Mouse (Mus musculus): Measurements from ENCODE around the gene Uchl4. TPM values are rescaled to one million over a fixed set of nuclear protein-coding genes. Genes with fewer than 3 reads are reported as not detected.
A peak's percentile ranks its signal among the peaks of the same experiment; 100 is the strongest.

The Uchl4 gene
- total RNA-seq, 2 experiments from 2014 or later = 1.2 to 1.6 TPM

DNA sequence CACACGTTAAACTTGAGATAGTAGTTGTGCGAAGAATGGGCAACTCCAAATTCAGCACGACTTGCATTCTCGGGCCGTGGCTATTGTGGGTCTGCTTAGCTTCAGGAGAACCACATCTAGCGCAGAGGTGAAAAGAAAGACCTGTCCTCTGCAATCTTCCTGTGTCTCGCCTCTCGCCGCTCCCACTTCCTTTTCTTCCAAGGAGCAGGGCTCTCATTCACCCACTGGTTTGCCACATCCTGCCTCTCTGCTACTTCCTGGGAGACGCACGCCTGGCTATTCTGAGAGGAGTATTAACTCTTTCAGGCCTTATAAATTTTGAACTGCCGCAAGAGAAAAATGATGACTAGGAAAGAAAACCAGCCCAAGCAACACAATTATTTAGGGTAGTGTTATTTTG lies 7.3 kb upstream of the Uchl4 start:
- DNase-seq = no peak
- intact Hi-C loops (cut with DNase I) = no loop called here

- no peak for DNase-seq
- intact Hi-C loops (cut with DNase I) = no loop called here
Measured at GRCm38 (mm10) chr9:64228972-64229371, 6.0 kb upstream of the Uchl4 start.

GRCm38 (mm10) chr9:64231171-64231570 lies 3.8 kb upstream of the Uchl4 start:
- peak in 1 of 2 experiments; percentile 26 for DNase-seq
- intact Hi-C loops (cut with DNase I) = loop anchor here (2.0 kb wide), 1 partner anchor 22 kb away; the partner anchor contains the start of gene Map2k1

DNA sequence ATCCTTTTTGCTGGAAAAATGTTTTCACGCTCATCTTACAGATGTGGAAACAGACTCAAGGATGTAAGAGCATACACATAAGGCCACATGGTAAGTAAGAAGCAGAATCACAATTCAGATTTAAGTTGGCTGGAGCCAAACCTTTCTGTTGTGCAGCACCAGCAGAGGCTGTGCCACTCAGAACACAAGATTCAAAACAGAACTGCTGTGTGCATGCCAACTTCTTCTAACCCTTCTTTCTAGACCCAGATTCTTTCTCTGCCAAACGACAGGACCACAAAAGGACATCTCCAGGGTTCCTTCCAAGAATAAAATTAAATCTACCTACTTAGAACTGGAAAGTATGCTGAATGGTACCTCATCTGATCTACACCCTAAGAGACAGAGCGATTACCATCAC lies 3.3 kb upstream of the Uchl4 start:
- intact Hi-C loops (cut with DNase I) = loop anchor here (2.0 kb wide), 1 partner anchor 21 kb away; the partner anchor contains the start of gene Map2k1
- no peak for DNase-seq

GRCm38 (mm10) chr9:64232257-64232957 lies 2.6 kb upstream of the Uchl4 start:
- intact Hi-C loops (cut with DNase I) = no loop called here
- peak; percentile 47 to 67 for DNase-seq

- DNase-seq = peak in 1 of 2 experiments; percentile 9
- intact Hi-C loops (cut with DNase I) = no loop called here
Measured at GRCm38 (mm10) chr9:64233656-64234055, 1.3 kb upstream of the Uchl4 start.

DNA sequence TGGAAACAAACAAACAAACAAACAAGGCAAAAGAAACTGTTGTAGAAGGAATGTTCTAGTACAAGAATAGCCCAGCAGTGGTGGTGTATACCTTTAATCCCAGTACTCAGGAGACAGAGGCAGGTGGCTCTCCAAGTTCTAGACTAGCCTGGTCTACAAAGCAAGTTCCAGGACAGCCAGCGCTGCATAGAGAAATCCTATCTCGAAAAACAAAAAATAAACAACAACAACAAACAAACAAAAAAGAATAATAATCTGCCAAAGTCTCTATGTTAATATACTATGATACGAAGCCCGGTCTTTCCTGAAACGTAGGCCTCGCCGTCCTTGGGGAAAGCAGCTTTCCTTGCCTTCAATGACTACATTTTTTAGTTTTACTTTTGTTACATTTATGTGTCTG lies 1.1 kb downstream of the Uchl4 start:
- DNase-seq = no peak
- intact Hi-C loops (cut with DNase I) = no loop called here

GRCm38 (mm10) chr9:64240116-64240515 lies 5.1 kb downstream of the Uchl4 start:
- DNase-seq = no peak
- intact Hi-C loops (cut with DNase I) = no loop called here

GRCm38 (mm10) chr9:64240681-64241080 lies 5.7 kb downstream of the Uchl4 start:
- peak; percentile 16 to 35 for DNase-seq
- intact Hi-C loops (cut with DNase I) = no loop called here

- DNase-seq = no peak
- intact Hi-C loops (cut with DNase I) = no loop called here
Measured at GRCm38 (mm10) chr9:64242381-64242831, 7.4 kb downstream of the Uchl4 start.

DNA sequence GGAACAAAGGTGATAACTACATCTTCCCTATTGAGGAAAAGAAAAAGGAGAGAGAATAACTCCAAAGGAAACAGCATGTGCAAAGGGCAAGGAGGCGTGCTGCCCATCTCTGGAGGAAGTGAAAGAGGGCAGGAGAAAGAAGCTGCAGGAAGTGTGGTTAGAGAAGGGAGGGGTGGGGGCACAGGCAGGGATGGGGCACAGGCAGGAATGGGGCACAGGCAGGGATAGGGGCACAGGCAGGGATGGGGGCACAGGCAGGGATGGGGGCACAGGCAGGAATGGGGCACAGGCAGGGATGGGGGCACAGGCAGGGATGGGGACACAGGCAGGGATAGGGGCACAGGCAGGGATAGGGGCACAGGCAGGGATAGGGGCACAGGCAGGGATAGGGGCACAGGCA lies 14.4 kb downstream of the Uchl4 start:
- intact Hi-C loops (cut with DNase I) = no loop called here
- DNase-seq = no peak

DNA sequence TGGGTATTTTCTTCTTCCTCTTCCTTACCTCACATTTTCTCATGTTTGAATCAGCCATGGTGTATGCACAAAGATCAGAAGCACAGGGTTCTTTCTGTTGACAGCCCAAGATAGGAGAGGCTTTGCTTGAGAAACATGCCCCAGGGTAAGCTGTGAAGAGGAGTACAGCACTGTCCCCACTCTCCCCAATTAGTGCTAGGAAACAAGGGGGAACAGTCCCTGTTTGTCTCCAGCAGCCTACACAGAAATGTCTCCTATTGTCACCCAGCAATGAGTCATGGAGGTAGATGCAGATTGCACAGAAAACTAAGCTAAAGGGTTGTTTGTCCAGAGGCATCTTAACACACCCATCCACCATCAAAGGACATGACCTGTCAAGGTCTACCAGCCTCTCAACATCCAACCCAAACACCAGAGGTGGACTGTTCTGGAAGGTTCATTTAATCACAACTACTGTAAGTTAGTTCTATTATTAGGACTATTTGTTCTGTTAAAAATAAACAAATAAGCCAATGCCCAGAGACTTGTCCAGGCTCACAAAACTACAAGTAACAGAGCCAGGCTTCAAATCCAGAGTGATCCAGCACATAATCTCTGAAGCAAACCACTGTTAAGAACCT lies 15.2 kb downstream of the Uchl4 start:
- intact Hi-C loops (cut with DNase I) = loop anchor here (5.0 kb wide), 1 partner anchor 33 kb away; no protein-coding TSS in a partner anchor
- no peak for DNase-seq

- DNase-seq = peak; percentile 25 to 39
- intact Hi-C loops (cut with DNase I) = loop anchor here (1.0 to 5.0 kb wide), 3 partner anchors 22 to 73 kb away; partner anchors contain the start of gene Snapc5
Measured at GRCm38 (mm10) chr9:64252591-64253020, 17.6 kb downstream of the Uchl4 start.

DNA sequence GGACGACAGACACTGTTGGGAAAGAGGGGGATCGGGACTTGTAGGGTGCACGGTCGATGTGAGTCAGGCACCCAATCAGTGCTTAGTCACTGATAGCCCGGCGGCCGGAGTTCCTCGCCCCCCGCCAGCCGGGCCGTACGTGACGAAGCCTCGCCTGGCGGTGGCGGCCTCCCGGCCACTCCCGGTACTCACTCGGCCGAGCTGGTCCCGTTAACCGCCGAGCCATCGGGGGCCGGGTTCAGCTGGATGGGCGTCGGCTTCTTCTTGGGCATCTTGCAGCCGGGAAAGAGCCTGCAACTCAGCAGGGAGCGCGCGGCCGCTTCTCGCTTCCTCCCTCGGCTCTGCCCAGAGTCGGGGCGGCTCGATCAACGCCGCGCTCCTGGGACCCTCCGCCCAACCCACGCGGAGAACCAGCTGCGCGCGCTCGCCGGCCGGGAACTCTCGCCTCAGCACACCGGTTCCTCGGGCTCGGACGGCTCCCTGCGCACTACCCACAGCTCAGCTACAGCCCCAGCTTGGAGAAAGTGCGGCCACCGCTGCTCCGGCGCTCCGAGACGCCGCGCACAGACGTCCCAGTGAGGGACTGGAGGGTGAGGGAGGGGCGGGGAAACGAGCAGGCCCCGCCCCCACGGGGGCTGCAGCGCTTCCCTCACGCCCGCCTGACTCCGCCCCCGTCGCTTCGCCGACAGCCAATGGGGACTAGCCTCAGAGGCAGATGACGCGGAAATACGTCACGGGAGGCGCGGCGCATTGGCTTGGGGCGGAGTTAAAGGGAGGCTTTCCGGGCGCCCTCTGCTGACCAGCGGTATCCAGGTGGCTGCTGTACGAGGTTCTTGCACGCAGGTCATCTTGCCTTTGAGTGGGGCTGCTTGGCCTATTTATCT lies 18.3 kb downstream of the Uchl4 start, which contains the start of gene Map2k1:
Gene Map2k1 (minus strand): TSS at position 611 of the 884 bp plus-strand sequence.
- intact Hi-C loops (cut with DNase I) = loop anchor here (1.0 to 5.0 kb wide), 3 partner anchors 22 to 74 kb away; partner anchors contain the start of gene Snapc5

DNA sequence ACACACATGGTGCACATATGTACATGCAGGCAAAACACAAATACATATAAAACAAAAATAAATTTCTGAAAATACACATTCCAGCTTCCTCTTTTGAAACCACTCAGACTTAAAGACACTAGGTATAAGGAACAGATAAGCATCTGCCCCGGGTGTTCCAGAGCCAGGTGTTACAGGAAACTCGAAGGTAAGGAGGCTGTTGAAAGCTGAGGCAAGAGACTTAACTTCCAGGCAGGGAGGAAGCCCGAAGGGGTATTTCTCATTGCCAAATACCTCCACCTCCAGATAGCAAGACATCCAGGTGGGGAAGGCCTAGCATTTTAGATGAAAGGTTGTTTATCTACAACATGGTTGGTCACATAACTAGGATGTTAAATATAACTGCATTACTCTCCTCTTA lies 20.4 kb downstream of the Uchl4 start:
- no peak for DNase-seq
- intact Hi-C loops (cut with DNase I) = no loop called here

More for the DNA sequence above, 18.3 kb downstream of the Uchl4 start, which contains the start of gene Map2k1:
- DNase-seq = peak; percentile 100

GRCm38 (mm10) chr9:64256204-64256603 lies 21.2 kb downstream of the Uchl4 start:
- intact Hi-C loops (cut with DNase I) = no loop called here
- no peak for DNase-seq

DNA sequence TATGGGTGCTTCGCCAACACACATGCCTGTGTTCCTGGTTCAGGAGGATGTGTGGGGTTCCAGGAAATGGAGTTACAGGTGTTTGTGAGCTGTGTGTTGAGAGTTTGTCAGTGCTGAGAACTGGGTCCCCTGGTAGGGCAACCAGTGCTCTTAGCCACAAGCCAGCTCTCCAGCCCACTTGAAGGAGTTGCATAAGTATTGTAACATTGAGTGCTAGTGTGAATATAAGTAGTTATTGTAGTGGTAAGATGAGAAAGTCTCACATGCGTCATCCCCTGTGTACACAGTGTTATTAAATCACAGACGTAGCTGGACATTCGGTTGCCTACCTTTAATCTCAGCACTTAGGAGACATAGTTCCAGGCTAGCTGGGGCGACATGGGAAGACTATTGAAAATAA lies 24.9 kb downstream of the Uchl4 start:
- DNase-seq = no peak
- intact Hi-C loops (cut with DNase I) = no loop called here

GRCm38 (mm10) chr9:64261023-64261422 lies 26.0 kb downstream of the Uchl4 start:
- intact Hi-C loops (cut with DNase I) = no loop called here
- no peak for DNase-seq

DNA sequence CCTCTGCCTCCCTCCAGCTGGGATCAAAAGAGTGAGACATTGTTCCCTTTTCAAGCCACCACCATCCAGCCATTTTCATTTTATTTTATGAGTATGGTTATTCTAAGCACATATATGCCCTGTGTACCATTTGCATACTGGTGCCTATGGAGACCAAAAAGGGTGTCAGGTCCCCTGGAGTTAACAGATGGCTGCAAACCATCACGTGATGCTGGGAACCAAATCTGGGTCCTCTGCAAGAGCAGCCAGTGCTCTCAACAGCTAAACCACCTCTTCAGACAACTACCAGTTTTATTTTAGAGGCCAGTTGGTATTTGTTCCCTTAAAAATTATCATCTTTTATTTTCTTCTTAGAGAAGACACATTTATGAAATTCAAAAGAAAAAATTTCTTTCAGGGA lies 29.8 kb downstream of the Uchl4 start:
- intact Hi-C loops (cut with DNase I) = no loop called here
- no peak for DNase-seq

- intact Hi-C loops (cut with DNase I) = no loop called here
- no peak for DNase-seq
Measured at GRCm38 (mm10) chr9:64267231-64267630, 32.2 kb downstream of the Uchl4 start.

- DNase-seq = no peak
- intact Hi-C loops (cut with DNase I) = no loop called here
Measured at GRCm38 (mm10) chr9:64268196-64268595, 33.2 kb downstream of the Uchl4 start.

Data from heart, postnatal 14 days (tissue).